Mouse (Mus musculus) liver, embryonic 14.5 days (tissue): ENCODE measurements around the gene Olfr630.
"Not testable (repeated sequence)": the region's sequence is repeated elsewhere in the genome, so short reads cannot be mapped to it uniquely, and the experiment has no call there.

Source experiments
- CTCF ChIP-seq: IDR thresholded peaks from 2 replicates; pipeline ENCODE4 v1.5.1; 2016; ENCODE audit warnings: antibody characterized with exemption, low read depth, control low read depth
- EP300 ChIP-seq: IDR thresholded peaks from 2 replicates; pipeline ENCODE4 v1.6.1; 2016; ENCODE audit warnings: antibody characterized with exemption, low read depth

- not testable (repeated sequence) for TF ChIP-seq CTCF, EP300
These were observed 5.1 kb upstream of the Olfr630 start for GRCm38 (mm10) chr7:103762212-103762611.
